Mouse (Mus musculus) monocyte, adult 2 months (primary cell): ENCODE results near the gene ccdc198.
"Not testable (repeated sequence)": the region's sequence is repeated elsewhere in the genome, so short reads cannot be mapped to it uniquely, and the experiment has no call there.

ENCODE experiments used
- DNase-seq, 2 experiments: peaks; one replicate each; pipeline ENCODE4 v3.0.0; 2022; ENCODE audit warnings: low spot score in 2 of 2, low read depth in 1 of 2

The ccdc198 gene

GRCm38 (mm10) chr14:49245126-49245714 lies at the start of gene ccdc198:
Gene ccdc198, minus strand, starts transcription at chr14:49245474.
- DNase-seq = no peak

DNA sequence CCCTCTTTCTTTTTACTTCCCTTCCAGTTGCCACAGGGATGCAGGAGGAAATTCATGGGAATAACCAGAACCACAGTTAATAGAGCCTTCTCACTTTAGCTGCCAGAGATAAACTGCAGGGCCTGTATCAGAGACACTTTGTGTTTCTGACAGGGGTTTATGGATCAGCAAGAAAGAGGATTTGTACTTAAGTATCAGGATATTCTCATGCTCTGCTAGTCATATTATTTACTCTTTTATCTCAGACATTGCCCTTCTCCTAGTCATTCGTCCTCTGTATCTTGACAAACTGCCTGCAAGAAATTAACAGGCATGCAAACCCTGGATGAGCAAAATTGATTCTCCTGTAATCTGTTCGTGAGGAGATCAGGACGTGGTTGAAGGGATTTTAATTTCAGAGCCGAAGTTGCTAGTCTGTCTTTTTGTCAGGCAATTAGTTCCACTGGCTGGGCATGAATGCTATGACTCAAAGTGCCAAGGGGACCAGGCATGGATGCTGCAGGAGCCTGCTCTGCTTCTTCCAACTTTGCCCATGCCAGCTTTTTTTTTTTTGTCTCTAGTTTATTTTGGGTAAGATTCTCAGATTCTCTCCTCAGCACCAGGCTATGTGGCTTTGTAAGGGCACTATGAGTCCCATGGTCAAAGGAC lies 48.7 kb upstream of the ccdc198 start:
- DNase-seq = no peak

- no peak for DNase-seq
Observed at GRCm38 (mm10) chr14:49290029-49290745, 44.9 kb upstream of the ccdc198 start.

- no peak for DNase-seq
Observed at GRCm38 (mm10) chr14:49283784-49284655, 38.7 kb upstream of the ccdc198 start.

DNA sequence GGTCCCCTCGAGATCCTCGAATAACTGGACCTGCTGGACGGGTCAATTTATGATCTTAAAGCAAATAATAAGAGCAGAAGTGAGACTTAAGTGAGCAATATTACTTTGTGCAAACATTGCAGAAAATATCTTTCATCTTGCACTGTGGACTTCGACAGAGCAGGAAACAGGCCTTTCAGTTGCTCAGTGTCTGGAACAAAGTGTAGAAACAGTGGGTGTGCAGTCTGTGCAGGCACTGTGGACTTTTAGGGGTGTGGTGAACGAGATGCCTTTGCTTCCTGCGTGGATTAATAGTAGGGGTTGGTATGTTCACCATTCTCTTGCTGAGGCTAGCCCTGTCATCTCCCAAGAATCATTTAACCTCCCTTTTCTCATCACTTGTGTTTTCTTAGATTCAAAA lies 33.6 kb upstream of the ccdc198 start:
- no peak for DNase-seq

DNA sequence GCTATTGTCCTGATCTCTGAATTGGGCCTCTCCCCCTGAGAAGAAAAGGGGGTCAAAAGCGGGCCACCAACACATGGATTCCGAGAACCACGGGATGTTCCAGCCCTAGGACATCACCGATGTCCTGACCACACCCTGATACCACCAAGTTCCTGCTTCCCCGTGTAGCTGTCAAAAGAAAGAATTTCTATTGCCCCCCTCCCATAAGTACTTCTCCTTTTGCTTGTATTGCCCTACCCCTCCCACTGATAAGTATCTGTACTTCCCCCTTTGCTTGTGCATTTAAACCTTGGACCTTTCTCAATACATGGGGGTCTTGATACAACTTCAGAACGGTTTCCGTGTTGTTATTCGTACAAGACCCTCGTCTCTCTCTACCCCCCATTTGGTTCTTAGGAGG lies 33.2 kb upstream of the ccdc198 start:
- not testable (repeated sequence) for DNase-seq

GRCm38 (mm10) chr14:49277642-49278041 lies 32.4 kb upstream of the ccdc198 start:
- no peak for DNase-seq

GRCm38 (mm10) chr14:49275376-49275775 lies 30.1 kb upstream of the ccdc198 start:
- DNase-seq = no peak

GRCm38 (mm10) chr14:49265286-49266002 lies 20.2 kb upstream of the ccdc198 start:
- no peak for DNase-seq

DNA sequence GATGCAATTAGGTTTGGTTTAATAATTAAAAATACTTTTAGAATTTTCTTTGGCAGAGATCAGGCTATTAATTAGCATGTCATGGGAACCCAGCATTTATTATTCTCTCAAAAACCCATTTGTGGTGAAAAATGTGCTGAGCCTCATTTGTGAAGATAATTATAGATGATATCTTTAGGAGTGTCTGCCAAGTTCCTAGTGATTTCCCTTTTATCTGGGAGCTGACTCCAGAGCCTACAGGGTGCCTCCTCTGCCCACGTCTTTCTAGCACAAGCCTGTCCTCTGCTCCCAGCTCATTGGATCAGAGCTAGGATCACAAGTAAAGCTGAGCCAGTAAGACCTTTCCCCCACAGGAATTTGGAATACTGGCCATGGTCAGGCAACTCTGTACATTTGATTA lies 3.8 kb downstream of the ccdc198 start:
- DNase-seq = no peak

DNA sequence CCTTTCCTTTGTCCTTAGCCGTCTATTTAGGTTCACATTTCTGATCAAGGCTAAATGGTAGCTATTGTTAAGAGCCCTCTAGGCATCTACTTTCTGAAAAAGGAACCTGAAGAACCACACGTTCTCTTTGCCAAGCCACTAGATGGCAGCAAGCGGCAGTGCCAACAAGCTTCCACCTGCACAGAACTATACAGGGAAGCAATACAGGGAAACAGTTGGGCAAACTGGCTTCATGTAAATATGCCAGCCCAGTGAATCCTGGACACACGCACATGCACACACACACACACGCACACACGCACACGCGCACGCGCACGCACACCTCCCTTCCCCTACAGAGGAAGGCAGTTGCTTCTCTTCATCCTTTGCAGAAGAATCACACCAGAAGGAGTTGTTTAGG lies 7.1 kb downstream of the ccdc198 start:
- no peak for DNase-seq

GRCm38 (mm10) chr14:49234788-49235515 lies 10.3 kb downstream of the ccdc198 start:
- no peak for DNase-seq

GRCm38 (mm10) chr14:49231845-49232244 lies 13.4 kb downstream of the ccdc198 start:
- no peak for DNase-seq

DNA sequence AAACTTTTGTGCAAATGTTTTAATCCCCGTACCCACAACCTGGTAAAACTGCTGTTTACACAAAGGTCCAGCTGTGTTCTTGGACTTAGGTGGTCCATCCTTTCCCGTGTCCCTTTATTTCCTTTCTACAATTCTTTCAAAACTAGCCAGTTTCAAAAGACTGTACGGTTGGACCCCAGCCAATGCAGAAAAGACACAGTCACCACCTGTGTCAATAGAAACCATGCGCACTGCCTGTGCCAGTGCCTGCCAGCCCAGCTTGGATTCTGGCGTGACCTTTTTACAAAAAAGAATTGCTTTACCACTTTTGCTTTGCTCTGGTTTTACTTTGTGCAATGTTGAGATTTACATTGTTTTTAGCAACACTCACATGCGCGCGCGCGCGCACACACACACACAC lies 18.3 kb downstream of the ccdc198 start:
- no peak for DNase-seq

DNA sequence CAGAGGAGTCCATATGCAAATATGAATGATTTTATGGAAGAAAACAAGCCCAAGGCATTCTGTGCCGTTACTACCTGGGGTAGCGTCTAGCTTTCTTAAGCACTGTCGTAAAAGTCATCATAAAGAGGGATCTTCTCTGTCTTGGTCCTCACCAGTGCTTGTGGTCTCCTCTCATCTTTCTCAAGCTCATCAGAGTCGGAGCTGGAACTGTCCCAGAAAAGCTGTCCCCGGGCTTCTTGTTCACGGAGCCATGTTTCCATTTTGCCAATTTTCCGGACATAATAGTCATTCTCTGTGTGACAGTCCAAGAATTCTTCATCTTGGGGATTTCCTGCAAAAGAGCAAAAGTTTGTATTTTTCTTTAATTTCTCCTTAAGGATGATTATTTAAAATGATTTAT lies 18.8 kb downstream of the ccdc198 start:
- DNase-seq = no peak

DNA sequence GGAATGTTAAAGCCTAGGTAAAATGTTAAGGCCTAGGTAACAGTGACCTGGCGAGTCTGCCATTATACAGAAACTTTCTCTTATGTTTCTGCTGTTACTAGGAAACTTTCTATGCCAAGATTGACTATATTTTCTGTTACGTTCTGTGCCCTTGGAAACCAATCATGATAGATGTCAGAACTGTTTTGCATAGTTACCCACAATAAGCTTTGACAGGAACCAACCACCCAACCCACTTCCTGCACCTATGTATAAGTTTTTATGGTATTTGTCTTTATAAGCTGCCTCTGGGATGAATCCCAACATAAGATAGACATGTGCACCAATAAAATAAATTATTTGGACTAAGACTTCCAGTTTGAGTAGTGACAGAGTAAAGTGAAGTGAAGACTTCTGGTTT lies 23.5 kb downstream of the ccdc198 start:
- DNase-seq = no peak

DNA sequence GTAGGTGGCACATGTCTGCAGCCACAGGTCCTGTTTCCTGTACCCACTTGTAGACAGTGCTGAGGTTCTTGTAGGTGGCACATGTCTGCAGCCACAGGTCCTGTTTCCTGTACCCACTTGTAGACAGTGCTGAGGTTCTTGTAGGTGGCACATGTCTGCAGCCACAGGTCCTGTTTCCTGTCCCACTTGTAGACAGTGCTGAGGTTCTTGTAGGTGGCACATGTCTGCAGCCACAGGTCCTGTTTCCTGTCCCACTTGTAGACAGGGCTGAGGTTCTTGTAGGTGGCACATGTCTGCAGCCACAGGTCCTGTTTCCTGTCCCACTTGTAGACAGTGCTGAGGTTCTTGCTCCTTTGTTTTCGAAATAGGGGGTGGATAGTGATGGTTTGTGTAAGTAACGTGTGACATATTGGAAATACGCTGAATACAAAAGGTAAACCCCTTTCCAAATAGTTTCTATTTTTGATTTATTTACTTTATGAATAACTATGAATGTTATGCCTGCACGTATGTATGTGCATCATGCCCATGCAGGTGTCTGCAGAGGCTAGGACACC lies 25.7 kb downstream of the ccdc198 start:
- not testable (repeated sequence) for DNase-seq

DNA sequence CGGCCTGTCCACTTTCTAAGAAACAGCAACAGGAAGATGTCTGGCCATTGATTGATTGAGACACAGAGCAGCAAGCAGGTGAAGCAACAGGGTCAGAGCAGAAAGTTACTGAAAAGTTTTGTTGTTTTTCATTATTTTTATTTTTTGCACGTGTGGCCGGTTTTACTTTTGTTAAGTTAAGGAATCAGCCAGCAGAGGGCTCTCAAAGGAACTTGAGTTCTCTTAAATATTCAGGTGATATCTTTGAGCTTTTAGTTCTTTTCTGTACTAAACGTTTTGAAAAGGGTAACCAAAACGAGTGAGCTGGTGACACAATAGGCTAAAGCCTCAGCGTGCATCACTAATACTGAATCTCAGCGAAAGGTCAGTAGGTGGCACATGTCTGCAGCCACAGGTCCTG lies 26.6 kb downstream of the ccdc198 start:
- no peak for DNase-seq

GRCm38 (mm10) chr14:49210215-49210614 lies 35.1 kb downstream of the ccdc198 start:
- DNase-seq = not testable (repeated sequence)
